13 mouse cellular contexts compared by ENCODE assay signal in the genomic region with DNA sequence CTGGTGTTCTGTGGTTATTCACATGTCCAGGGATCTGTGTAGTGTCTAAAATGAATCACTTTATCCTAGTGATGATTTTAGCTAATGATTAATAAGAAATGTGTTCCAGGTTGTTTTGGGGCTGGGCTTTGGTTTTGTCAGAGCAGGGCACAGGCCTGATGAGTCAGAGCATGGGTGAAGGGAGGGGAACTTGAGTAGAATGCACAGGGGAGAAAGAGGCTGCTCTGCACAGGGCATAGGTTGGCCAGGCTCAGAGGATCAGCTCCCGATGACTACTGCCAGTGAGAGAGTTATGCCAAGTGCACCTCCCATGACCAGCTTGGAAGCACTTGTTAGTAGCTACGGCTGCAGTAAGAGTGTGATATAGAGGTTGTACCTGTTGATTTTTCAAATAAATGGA. TPM values are rescaled to one million over a fixed set of nuclear protein-coding genes. Genes with fewer than 3 reads are reported as not detected.
DNase-seq lines count a peak whose midpoint lies in the region; ATAC-seq and TF ChIP-seq lines count a peak whose summit lies in the region.
"Had no signal": no experiment of that assay in that cellular context is flagged by ENCODE, and none has a peak within 500 bp of the region (broad histone marks: within the 10 kb centered on the region; RNA-seq: fewer than 3 reads in every experiment).

No protein-coding gene starts in this region.

- H3K27me3 ChIP-seq in hindbrain, embryonic 11.5 days (ENCODE audit: control insufficient read depth, insufficient read depth, low read length): no peaks in the 10 kb centered on the region
- peaks cover 40% of the 10 kb centered on the region for H3K27me3 ChIP-seq in hindbrain, embryonic 10.5 days (ENCODE audit: insufficient read depth, poor library complexity, severe bottlenecking)
- no peaks in the 10 kb centered on the region for H3K27me3 ChIP-seq in C2C12 (ENCODE audit: control insufficient read depth, insufficient read depth, insufficient read length)
- no peaks in the 10 kb centered on the region for H3K27me3 ChIP-seq in midbrain, embryonic 13.5 days
- peaks cover 31% of the 10 kb centered on the region for H3K27me3 ChIP-seq in heart, embryonic 11.5 days (ENCODE audit: control insufficient read depth, insufficient read depth, low read length)

- H3K4me2 ChIP-seq in hindbrain, embryonic 11.5 days (replicated peaks; ENCODE audit: low read depth, low read length): peak overlapping the region; percentile 19; the same call in 1 of the 2 replicates
- peak overlapping the region; percentile 81 for H3K4me2 ChIP-seq in midbrain, embryonic 13.5 days (replicated peaks)
- no peak overlapping the region for H3K4me2 ChIP-seq in heart, embryonic 11.5 days
- H3K4me2 ChIP-seq: embryonic facial prominence, embryonic 15.5 days had no signal

- H3K79me2 ChIP-seq in C2C12 (ENCODE audit: control insufficient read depth, insufficient read depth): peaks cover 16% of the 10 kb centered on the region

- H3K9ac ChIP-seq in hindbrain, embryonic 11.5 days (ENCODE audit: low read depth, low read length): no peak overlapping the region
- H3K9ac ChIP-seq in midbrain, embryonic 13.5 days (replicated peaks): peak overlapping the region; percentile 97
- H3K9ac ChIP-seq in heart, embryonic 11.5 days (ENCODE audit: low read depth, low read length): no peak overlapping the region
- H3K9ac ChIP-seq: embryonic facial prominence, embryonic 15.5 days; liver, postnatal 0 days had no signal

- no peaks in the 10 kb centered on the region for H3K36me3 ChIP-seq in hindbrain, embryonic 11.5 days (ENCODE audit: control insufficient read depth, insufficient read depth, low read length)
- H3K36me3 ChIP-seq in hindbrain, embryonic 10.5 days: no peaks in the 10 kb centered on the region
- no peaks in the 10 kb centered on the region for H3K36me3 ChIP-seq in C2C12 (ENCODE audit: control insufficient read depth, insufficient read depth)
- no peaks in the 10 kb centered on the region for H3K36me3 ChIP-seq in midbrain, embryonic 13.5 days
- no peaks in the 10 kb centered on the region for H3K36me3 ChIP-seq in heart, embryonic 11.5 days (ENCODE audit: control insufficient read depth, insufficient read depth, low read length)
- H3K36me3 ChIP-seq: embryonic facial prominence, embryonic 15.5 days had no signal

- DNase-seq in hindbrain, embryonic 11.5 days (ENCODE audit: low spot score): no peak
- no peak for DNase-seq in hindbrain, embryonic 10.5 days (ENCODE audit: low spot score)
- DNase-seq in adipocyte (ENCODE audit: low spot score): no peak
- DNase-seq: gastrocnemius, postnatal 36 days; liver, postnatal 0 days; right cerebral cortex, postnatal 25 days had no signal

- H3K79me3 ChIP-seq in C2C12 (ENCODE audit: low read depth): peaks cover 1% of the 10 kb centered on the region

- ATAC-seq in hindbrain, embryonic 11.5 days (ENCODE audit: low FRiP score): no peak
- no peak for ATAC-seq in midbrain, embryonic 13.5 days
- ATAC-seq in CD4-positive, CD25-positive, alpha-beta regulatory T cell, adult 4 months: no peak
- no peak for ATAC-seq in heart, embryonic 11.5 days (replicated peaks; ENCODE audit: insufficient number of reproducible peaks, low FRiP score, low TSS enrichment)
- ATAC-seq: liver, postnatal 0 days had no signal

- no peak overlapping the region for H3K4me3 ChIP-seq in hindbrain, embryonic 11.5 days (ENCODE audit: low read depth, low read length)
- no peak overlapping the region for H3K4me3 ChIP-seq in hindbrain, embryonic 10.5 days
- no peak overlapping the region for H3K4me3 ChIP-seq in C2C12 (ENCODE audit: insufficient read depth, poor library complexity, severe bottlenecking)
- H3K4me3 ChIP-seq in cortical plate, adult 2 months (ENCODE audit: insufficient read depth, low read length): peak overlapping the region; percentile 90
- peak overlapping the region; percentile 84 for H3K4me3 ChIP-seq in midbrain, embryonic 13.5 days (replicated peaks)
- H3K4me3 ChIP-seq in heart, embryonic 11.5 days (ENCODE audit: low read depth, low read length): no peak overlapping the region
- H3K4me3 ChIP-seq: embryonic facial prominence, embryonic 15.5 days; myocyte had no signal

- WGBS in hindbrain, embryonic 11.5 days: 92% methylated on average over 2 of the region's 2 CpGs
- 95% methylated on average over 2 of the region's 2 CpGs for WGBS in hindbrain, embryonic 10.5 days
- 75% methylated on average over 2 of the region's 2 CpGs for WGBS in midbrain, embryonic 13.5 days
- 74% methylated on average over 2 of the region's 2 CpGs for WGBS in heart, embryonic 11.5 days (ENCODE audit: insufficient replicate concordance)

- H3ac ChIP-seq in C2C12 (ENCODE audit: control insufficient read depth, insufficient read length, low read depth): peak overlapping the region; percentile 18

- no peak overlapping the region for H3K27ac ChIP-seq in hindbrain, embryonic 11.5 days (ENCODE audit: low read depth, low read length)
- no peak overlapping the region for H3K27ac ChIP-seq in hindbrain, embryonic 10.5 days
- peak overlapping the region; percentile 60 for H3K27ac ChIP-seq in cortical plate, adult 2 months (ENCODE audit: insufficient read depth, low read length)
- no peak overlapping the region for H3K27ac ChIP-seq in midbrain, embryonic 13.5 days
- H3K27ac ChIP-seq in heart, embryonic 11.5 days (ENCODE audit: low read depth, low read length): no peak overlapping the region
- H3K27ac ChIP-seq: embryonic facial prominence, embryonic 15.5 days had no signal

- peaks cover 2% of the 10 kb centered on the region; the same call in 1 of the 2 replicates for H3K4me1 ChIP-seq in hindbrain, embryonic 11.5 days (replicated peaks; ENCODE audit: control insufficient read depth, insufficient read depth, low read length)
- H3K4me1 ChIP-seq in hindbrain, embryonic 10.5 days (replicated peaks): peaks cover 35% of the 10 kb centered on the region
- peaks cover 16% of the 10 kb centered on the region for H3K4me1 ChIP-seq in cortical plate, adult 2 months (ENCODE audit: control insufficient read depth, insufficient read depth, low read length)
- H3K4me1 ChIP-seq in midbrain, embryonic 13.5 days (replicated peaks): peaks cover 61% of the 10 kb centered on the region
- peaks cover 6% of the 10 kb centered on the region; the same call in 1 of the 2 replicates for H3K4me1 ChIP-seq in heart, embryonic 11.5 days (ENCODE audit: control insufficient read depth, insufficient read depth, low read length)

- TF ChIP-seq CTCF in C2C12 (IDR thresholded peaks at IDR 0.05; ENCODE audit: control insufficient read depth, insufficient read depth, insufficient read length): no peak
- no peak for TF ChIP-seq CTCF in cortical plate, adult 2 months (IDR thresholded peaks at IDR 0.05; ENCODE audit: extremely low read depth, insufficient read depth, low read length)

- no peaks in the 10 kb centered on the region for H3K9me3 ChIP-seq in hindbrain, embryonic 11.5 days (ENCODE audit: control insufficient read depth, low read length)
- no peaks in the 10 kb centered on the region for H3K9me3 ChIP-seq in hindbrain, embryonic 10.5 days
- H3K9me3 ChIP-seq in midbrain, embryonic 13.5 days: no peaks in the 10 kb centered on the region
- H3K9me3 ChIP-seq in heart, embryonic 11.5 days (replicated peaks; ENCODE audit: control insufficient read depth, low read length): no peaks in the 10 kb centered on the region
- H3K9me3 ChIP-seq: embryonic facial prominence, embryonic 15.5 days had no signal

- TF ChIP-seq POLR2A in cortical plate, adult 2 months (IDR thresholded peaks at IDR 0.05; ENCODE audit: extremely low read depth, insufficient read depth, low read length): no peak

TF ChIP-seq in C2C12, 6 proteins besides CTCF, POLR2A, EP300 and RAD21:
- no peak for TF ChIP-seq USF1 (IDR thresholded peaks at IDR 0.05; ENCODE audit: low read depth)
- TF ChIP-seq FOSL1 (IDR thresholded peaks at IDR 0.05; ENCODE audit: insufficient read depth, low read length, poor library complexity, severe bottlenecking): no peak
- no peak for TF ChIP-seq MAX (IDR thresholded peaks at IDR 0.05)
TF ChIP-seq in C2C12: peak in this region for 0.

RNA-seq across cellular contexts. Expression of a gene that starts 3.0 kb away (rescaled TPM):
- polyA plus RNA-seq in hindbrain, embryonic 11.5 days (2014; fragmentation: Nextera tagmentation; extraction: Ambion mirVana): 67.2 and 68.4 TPM in 2 replicates
- 43.6 and 84.1 TPM in 2 replicates for polyA plus RNA-seq in hindbrain, embryonic 10.5 days (2016; fragmentation: Nextera tagmentation; extraction: Ambion mirVana)
- polyA plus RNA-seq in C2C12 (2012; fragmentation: generic; extraction: Trizol): 6.7 TPM
- 121 and 124 TPM in 2 replicates for polyA plus RNA-seq in cortical plate, adult 2 months (2012; rRNA removed)
- 200 and 208 TPM in 2 replicates for polyA plus RNA-seq in midbrain, embryonic 13.5 days (2015; fragmentation: Nextera tagmentation; extraction: Ambion mirVana)
- polyA plus RNA-seq in CD4-positive, CD25-positive, alpha-beta regulatory T cell, adult 4 months (2017; shearing (Covaris generic)): not detected
- polyA plus RNA-seq in heart, embryonic 11.5 days (2014; fragmentation: Nextera tagmentation; extraction: Ambion mirVana): 11.9 and 16.4 TPM in 2 replicates

RNA-seq across cellular contexts. Expression of a gene that starts 15.6 kb away (rescaled TPM):
- polyA plus RNA-seq in hindbrain, embryonic 11.5 days (2014; fragmentation: Nextera tagmentation; extraction: Ambion mirVana): not detected in 2 replicates
- not detected in 2 replicates for polyA plus RNA-seq in hindbrain, embryonic 10.5 days (2016; fragmentation: Nextera tagmentation; extraction: Ambion mirVana)
- polyA plus RNA-seq in C2C12 (2012; fragmentation: generic; extraction: Trizol): 0.05 TPM
- polyA plus RNA-seq in cortical plate, adult 2 months (2012; rRNA removed): 0.35 TPM in 1 of 2 replicates, not detected in the other
- polyA plus RNA-seq in midbrain, embryonic 13.5 days (2015; fragmentation: Nextera tagmentation; extraction: Ambion mirVana): not detected in 2 replicates
- not detected for polyA plus RNA-seq in CD4-positive, CD25-positive, alpha-beta regulatory T cell, adult 4 months (2017; shearing (Covaris generic))
- polyA plus RNA-seq in heart, embryonic 11.5 days (2014; fragmentation: Nextera tagmentation; extraction: Ambion mirVana): not detected in 2 replicates
- polyA plus RNA-seq: embryonic facial prominence, embryonic 15.5 days; liver, postnatal 0 days; myocyte had no signal

Comparison
In these comparisons a context has a peak if more than half of its experiments do, and no peak if none do; other contexts are left out.
1. H3K4me3 ChIP-seq: peak in cortical plate, adult 2 months (single experiment) and midbrain, embryonic 13.5 days (single experiment); none in hindbrain, embryonic 11.5 days (single experiment), hindbrain, embryonic 10.5 days (single experiment), C2C12 (single experiment) and heart, embryonic 11.5 days (single experiment).